Mouse (Mus musculus): ENCODE measurements at regions not wholly inside any gene's neighbourhood (a gene's known extent, or its start where the extent isn't known, plus 50 kb on each side); places are given as distances from the start of the nearest gene placed in this dataset.

DNA sequence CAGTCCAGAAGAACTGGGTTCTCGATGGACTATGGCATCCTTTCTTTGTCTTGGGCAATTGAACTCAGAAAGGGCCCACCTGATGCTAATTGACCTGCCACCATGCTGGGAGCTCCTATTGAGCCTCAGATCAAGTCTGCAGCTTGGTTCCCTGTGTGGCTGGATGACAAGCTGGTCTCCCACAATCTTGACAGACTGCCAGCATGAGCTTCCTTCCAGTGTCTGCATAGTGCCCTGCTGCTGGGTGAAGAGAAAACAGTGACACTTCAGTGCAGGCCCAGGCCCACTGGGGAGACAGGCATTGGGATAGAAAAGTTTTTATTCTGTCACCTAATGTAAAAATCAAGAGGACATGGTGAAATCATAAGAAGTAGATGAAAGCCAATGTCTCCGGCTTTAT, 321.4 kb downstream of the Sec16b start:
- TF ChIP-seq CTCF (IDR thresholded peaks at IDR 0.05) (no peak), EP300 (IDR thresholded peaks at IDR 0.05) (no peak)
